Mouse (Mus musculus): Measurements from ENCODE around the gene Cactin. TPM values are rescaled to one million over a fixed set of nuclear protein-coding genes. Genes with fewer than 3 reads are reported as not detected.

The Cactin gene
- total RNA-seq (2021) = 10 to 100 TPM; 10.1 to 10.9 TPM
- long read RNA-seq, experiment 1, transcript Cactin-201 (9 exons, 2,715 nt) = major isoform, 11 of 13 reads
- long read RNA-seq, experiment 1, partial matches to known transcripts = 2 of 13 reads
- long read RNA-seq, experiment 1, other reads (novel, unspliced or antisense) = 0 of 13 reads
- long read RNA-seq, experiment 2, transcript Cactin-201 (9 exons, 2,715 nt) = major isoform, 14 of 20 reads
- long read RNA-seq, experiment 2, partial matches to known transcripts = 4 of 20 reads
- long read RNA-seq, experiment 2, other reads (novel, unspliced or antisense) = 2 of 20 reads

DNA sequence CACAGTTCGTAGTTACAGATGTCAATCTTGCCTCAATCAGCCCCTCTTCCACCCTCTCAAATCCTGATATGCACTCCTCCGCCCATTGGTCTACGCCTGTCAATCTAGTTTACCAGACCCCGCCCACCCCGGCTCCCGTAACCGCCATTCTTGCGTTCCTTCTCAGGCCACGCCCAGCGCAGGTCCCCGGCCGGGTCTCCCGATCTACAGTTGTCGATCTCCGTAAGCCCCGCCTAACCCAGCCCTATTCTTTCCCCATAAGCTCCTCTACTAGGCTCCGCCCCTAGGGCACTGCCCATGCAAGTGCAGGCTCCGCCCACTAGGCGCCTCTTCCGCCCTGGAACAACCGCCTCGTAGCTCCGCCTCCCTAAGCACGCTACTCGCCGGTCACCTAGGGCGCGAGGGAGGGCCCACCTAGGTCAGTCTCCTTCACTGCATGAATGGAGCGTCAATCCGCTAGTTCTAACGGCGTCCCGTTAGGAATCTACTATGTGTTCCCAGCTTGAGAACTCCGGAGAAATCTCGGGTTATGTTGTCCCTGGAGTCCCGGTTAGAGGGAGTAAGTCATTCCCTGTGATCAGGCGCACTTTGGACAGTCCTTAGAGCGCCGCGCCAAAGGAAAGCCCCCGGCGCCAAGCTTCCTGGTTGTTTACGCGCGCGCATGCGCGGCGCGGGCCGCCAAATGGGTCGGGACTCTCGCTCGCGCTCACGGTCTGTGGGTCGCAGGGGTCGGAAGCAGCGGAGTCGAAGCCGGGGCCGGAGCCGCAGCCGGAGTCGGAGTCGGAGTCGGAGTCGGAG, at the start of gene Cactin:
Gene Cactin (plus strand): TSS at position 554 of the 798 bp plus-strand sequence.
- DNase-seq (ENCODE audit: low spot score) = peak; percentile 100

DNA sequence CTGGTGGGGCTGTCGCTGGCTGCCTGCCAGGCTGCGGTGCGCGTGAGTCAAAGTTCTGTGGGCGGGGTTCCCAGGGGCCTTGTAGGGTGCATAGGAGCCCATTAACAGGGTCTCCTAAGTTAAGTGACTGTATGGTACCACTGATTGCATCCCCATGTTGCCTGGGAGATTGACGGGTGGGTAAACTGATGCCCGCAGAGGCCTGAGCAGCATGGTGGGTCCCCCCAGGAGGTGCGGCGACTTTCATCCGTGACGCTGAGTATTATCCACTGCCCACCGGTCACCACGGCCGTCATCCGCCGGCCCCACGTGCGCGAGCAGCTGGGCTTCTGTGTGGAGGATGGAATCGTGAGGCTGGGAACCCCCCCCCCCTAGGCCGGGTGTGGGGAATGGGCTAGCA, 48.5 kb upstream of the Cactin start:
- DNase-seq (ENCODE audit: low spot score) = no peak

DNA sequence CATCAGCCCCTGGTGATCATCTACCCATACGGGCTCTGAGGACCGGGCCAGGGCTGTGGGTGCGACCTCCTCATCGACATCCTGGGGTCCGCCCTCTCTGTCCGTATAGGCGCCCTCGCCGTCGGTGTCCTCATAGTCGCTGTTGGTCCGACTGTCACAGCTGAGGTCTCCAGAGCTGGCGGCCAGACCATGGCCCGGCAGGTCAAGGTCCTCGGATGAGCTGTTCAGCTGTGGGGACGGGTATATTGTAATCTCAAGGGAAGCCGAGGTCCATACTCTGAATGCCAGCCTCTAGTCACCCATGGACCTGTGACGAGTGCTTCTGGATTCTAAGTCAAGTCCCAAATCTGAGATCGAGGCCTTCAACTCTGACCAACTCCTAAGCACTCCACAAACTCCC, 47.1 kb upstream of the Cactin start:
- DNase-seq (ENCODE audit: low spot score) = no peak

DNA sequence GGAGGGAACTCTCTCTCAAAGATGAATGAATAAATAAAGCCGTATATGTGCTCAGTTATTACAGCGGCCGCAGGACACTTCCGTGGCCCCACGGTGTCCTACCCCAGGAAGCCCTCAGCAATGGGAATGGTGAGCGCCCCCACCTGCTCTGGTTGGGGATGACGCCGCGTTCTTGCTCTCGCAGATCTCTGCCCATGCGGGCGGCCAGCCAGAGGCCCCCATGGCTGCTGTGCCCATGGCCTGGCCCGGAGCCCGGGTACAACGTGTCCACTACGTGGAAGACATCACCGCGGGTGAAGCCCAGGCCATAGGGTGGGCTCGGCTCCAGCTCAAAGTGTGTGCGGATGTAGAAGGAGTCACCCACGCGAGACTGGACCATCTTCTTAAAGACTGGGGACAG, 43.2 kb upstream of the Cactin start:
- DNase-seq (ENCODE audit: low spot score) = no peak

DNA sequence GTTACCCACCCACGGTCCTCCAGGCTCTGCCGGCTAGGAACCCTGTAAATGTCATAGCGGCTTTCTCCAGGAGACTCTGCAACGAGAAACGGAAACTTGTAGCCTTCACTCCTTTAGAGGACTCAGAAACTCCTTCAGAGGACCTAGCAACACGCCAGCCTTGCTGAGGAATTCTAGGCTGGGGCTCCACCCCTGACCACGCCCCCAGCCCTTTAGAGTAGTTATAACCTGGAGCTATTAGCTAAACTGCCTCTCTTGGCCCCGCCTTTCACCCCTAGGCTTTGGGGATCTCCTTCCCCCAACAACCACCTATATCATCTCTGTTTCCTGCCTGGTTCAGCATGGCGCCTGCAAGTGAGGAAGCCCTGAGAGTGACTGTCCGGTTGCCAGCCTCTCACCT, 41.4 kb upstream of the Cactin start:
- no peak for DNase-seq (ENCODE audit: low spot score)

DNA sequence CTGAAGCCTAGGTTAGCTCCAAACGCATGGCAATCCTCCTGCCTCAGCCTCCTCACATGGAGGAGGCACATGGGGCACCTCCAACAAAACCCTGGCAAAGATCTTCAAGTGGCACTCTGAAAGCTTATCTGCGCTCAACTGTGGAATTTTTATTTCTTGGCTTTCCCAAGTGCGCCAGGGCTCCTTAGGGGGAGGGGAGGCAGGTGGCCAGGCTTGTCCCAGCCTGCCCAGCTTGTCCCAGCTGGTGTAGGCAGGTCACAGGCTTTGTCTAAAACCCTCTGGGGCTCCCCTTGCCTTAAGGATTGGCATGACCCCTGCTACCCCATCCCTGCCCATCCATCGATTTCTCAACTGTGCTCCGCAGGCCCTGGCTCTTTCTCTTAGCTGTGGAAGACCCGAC, 36.7 kb upstream of the Cactin start:
- DNase-seq (ENCODE audit: low spot score) = no peak

DNA sequence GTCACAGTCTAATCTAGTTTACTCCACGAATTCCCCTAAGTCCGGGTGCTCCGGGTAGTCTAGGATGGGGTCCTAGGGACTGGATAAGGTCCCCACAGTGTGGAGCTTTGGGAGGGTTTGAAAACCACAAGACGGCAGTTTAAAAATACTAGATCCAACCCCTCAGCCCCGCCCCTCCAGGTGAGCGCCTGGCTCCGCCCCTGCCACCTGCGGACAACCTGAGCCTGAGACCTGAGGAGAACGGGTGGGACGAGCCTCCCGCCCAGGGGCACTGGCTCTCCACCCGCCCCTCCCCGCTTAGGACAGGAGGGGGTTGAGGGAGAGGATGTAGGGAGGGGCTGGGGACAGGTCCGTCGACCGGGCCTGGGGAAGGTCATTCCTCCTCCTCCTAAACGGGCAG, 36.2 kb upstream of the Cactin start:
- DNase-seq (ENCODE audit: low spot score) = no peak

DNA sequence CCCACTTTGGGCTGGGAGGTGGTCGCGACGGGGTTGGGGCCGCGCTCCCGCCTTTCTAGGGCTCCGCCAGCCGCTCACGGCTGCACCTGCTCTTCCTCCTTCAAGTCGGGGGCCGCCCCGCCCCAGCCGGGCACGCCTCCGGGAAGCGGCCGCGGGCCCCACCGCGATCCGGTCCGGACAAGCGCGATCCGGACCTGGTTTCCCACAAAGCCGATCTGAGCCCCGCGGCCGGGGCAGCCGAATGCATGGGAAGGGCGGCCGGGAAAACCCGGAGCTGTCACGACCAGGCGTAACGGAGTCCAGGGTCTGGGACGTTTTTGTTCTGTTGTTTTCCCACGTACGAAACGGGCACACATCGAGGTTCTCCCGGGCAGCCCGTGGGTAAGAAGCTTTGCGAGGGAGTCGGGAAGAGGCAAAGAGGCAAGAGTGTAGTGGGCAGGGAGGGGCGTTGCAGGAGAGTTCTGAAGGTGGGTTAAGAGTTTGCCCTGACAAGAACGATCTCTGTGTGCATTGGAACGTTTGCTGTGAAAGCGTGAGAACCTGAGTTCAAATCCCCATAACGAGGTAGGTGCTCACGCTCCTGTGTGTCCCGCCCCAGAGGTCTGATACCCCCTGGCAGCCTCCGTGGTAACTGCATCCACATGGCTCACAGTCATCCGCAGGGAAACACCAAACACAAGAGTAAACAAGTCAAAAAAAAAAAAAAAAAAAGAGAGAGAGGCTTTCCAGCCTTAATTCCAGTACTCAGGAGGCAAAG, 35.0 kb upstream of the Cactin start:
- DNase-seq (ENCODE audit: low spot score) = peak; percentile 87

DNA sequence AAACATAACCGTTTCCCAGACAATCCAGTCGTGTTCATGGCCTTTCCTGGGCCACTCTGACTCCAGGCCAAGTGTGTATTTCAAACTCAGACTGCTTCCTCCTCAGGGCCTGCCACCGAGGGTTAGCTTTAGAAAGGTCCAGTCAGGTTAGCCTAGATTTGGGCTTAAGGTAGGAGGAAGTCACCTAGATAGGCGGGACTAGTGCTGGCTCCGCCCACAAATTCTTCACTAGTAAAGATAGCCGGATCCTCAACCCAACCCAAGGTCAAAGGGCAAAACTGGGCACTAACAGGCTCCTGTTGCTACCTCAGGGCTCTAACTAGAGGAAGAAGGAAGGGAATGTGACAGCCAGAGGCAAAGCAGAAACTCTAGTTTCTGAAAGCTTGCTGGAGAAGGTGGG, 34.3 kb upstream of the Cactin start:
- DNase-seq (ENCODE audit: low spot score) = no peak

DNA sequence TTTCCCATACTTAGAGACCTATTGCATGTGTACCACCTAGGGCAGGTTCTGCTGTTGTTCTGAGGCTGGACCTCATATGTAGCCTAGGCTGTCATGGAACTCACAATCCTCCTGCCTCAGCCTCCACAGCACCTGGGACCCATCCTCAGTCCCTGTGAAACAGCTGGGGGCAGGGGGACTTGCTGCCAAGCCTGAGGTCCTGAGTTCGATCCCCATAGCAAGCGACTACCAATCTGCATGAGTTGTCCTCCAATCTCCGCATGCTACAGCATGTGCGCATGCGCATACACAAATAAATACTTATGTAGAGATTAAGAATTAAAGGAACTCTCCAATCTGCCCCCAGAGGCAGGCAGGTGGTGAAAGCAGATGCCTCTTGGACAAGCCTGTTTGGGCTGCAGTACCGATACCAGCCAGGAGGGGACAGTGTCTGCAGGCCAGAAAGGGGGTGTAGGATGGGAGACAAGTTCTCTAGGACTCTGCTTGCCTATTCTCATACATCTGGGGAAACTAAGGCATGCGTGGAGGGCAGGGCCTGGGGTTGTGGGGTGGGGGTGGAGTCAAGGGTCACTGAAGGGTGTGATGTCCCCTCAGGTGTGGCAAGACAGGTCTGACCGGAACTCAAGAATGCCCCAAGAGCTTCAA, 33.3 kb upstream of the Cactin start:
- peak; percentile 41 for DNase-seq (ENCODE audit: low spot score)

DNA sequence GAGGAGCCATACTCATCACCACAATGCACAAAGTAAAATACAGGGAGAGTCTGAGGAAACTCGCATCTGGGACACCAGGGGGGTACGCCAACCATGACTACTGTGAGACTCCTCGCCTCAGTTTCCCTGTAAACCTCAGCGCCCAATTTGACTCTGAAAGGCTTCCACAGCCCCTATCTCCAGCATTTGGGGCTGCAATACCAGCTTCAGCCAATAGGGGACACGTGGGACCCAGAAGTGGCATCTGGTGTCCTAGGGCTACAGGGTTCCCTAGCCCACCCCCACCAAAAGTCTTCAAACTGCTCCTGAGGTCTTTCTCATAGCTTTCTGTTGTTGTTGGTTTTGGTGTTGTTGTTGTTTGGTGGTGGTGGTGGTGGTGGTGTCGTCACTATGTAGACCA, 32.3 kb upstream of the Cactin start:
- no peak for DNase-seq (ENCODE audit: low spot score)

DNA sequence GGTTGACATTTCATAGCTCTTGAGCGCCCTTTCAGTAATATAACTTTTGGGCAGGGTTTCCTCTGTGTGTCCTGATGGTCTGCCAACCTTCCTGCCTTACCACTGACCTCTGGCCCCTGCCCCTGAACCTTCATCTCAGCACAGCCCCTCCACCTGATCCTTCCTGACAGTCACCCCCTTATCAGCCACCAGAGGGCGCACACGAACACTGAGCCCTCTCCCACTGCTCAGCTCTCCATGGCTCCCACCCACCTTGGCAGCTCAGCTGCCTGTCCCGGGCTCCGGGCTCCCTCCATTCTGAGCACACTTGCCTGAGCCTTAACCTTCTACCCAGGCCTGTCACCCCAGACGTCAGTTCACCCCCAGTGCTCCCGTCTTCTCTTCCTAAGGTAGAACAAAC, 31.6 kb upstream of the Cactin start:
- DNase-seq (ENCODE audit: low spot score) = peak; percentile 69

DNA sequence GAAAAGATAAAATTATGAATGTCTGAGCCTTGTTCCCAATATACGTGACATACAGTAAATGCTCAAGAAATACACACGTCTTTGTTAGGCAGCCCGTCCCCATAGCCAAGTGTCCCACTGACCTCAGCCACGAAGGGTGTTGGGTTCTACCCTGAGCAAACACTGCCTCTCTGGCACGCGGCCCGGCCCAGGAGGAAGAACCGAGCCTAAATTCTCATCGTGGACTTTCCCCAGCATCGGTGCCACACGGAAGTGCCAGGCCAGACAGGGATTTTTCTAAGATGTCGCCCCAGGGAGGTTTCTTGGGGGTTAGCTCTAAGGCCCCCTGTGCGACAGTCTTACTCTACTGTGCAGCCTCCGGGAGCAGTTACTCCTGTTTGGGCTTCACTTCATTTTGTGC, 31.1 kb upstream of the Cactin start:
- DNase-seq (ENCODE audit: low spot score) = no peak

DNA sequence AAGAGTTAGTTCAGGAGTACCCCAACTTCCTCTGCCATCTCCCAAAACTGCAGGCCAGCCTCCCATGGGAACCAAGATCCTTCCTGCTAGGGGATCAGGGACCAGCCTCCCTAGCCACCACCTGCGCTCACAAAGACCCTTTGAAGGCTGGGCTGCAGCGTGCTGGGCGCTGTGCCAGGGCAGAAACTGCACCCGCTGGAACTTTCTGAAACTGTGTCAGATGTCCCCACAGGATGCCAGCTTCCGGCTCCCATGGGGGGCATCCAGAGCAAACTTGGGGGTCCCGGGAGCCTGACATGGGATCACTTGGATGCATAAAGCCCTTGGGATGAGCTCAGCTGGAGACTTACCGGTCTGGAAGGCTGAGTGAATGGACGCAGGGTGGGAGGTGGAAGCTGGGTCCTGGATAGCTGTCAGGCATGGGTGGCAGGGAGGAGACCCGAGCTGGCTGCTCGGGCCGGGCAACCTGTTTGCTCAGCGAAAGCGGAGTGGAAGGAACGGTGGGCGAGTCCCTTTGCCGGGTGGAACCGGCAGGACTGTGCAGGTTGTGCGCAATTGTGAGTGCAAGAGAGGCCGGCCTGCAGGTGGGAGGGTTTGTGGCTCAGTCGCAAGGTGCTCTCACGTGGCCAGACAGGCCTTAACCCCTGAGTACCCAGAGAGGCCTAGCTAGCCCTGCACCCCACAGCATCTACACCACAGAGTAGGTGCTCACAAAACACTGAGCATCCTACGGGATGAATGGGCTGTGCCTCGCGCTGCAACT, 30.0 kb upstream of the Cactin start:
- no peak for DNase-seq (ENCODE audit: low spot score)

DNA sequence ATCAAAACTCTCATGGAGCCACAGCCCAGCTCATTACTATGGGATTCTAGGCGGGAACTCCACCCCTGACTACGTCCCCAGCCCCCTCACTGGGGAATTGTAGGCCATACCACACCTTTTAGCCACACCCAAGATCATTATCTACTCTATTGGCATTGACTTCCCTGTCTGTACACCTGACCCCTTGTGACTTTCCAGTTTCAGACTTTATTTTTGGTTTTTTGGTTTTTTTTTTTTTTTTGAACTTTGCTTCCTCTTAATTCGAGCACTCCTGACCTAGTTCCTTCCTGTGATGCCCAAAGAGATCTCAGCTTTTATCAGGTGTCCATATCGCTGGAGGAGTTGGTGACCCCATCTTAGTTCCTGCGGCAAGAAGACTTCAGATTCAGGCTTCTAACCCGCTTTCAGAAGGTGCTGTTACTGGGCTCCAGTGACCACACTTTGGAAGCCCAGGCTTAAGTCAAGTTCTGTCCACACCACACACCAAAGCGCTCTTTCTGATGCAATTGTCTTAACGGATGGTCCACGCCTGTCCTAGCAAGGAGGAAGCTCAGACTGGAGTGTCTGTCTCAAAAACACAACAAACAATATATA, 29.3 kb upstream of the Cactin start, which contains the start of gene Tjp3:
Gene Tjp3 (minus strand): TSS at position 71 of the 594 bp plus-strand sequence.
- no peak for DNase-seq (ENCODE audit: low spot score)

DNA sequence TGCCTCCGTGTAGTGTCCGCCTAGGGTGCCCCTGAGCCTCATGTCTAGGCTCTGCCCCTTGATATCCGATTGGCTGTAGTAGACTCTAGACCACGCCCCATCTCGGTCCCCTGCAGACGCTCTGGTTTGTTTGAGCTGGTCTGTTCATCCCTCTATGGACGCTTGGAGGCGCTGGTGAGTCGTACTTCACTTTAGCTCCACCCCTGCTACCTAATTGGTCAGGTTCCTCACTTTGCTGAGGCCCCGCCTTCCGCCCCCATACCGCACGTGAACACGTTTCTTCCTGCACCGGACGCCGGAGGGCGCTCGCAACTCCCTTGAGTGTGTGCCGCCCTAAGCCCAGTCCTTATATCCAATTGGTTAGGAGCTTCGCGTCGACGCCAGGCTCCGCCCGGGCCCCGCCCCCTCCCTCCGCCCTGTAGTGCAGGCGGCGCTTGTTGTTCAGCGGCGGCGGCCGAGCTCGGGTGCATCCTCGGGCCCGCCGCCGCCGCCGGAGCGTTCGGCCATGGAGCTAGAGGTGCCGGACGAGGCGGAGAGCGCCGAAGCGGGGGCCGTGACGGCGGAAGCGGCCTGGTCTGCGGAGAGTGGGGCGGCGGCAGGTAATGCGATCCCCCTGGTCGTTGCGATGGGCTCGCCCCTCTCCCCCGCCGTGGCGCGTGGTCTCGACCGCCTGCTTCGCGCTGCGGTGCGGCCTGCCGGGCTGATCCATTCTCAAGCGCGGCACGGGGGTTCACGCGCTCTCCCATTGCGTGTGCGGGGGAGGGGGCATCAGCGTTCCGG, 28.2 kb upstream of the Cactin start, which contains the start of gene Pip5k1c:
Gene Pip5k1c (plus strand): TSS at position 410 of the 780 bp plus-strand sequence.
- DNase-seq (ENCODE audit: low spot score) = peak; percentile 99

DNA sequence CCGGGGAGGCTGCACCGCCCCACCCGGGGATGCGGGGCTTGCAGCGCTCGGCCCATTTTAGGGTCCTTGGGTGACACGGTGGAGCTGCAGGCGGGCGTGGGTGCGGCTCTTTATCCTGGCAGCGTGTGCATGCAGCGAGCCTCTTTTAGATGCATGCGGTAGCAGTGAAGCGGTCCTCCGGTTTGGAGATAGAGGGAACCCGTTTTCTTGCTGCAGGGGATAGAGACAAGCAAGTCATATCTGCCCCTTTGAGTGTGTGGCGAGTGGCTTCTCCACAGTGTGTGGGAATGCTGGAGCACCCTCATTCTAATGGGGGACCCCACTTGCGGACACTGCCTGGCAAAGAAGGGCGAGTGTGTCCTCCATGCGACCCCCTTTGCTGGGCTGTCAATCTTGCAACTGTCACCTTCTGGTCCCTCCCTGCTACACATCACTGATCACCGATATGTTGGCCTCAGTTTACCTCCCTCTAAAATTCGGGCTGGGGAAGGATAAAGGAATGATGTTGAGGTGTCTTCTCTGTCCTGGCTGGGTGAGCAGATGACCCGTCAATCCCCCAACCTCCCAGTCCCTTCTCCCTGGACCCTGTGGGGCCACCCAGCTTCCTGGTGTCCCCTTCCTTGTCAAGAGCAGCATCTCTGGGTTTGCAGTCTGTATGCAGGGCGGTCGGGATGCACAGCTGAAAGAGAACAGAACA, 27.4 kb upstream of the Cactin start:
- DNase-seq (ENCODE audit: low spot score) = no peak

DNA sequence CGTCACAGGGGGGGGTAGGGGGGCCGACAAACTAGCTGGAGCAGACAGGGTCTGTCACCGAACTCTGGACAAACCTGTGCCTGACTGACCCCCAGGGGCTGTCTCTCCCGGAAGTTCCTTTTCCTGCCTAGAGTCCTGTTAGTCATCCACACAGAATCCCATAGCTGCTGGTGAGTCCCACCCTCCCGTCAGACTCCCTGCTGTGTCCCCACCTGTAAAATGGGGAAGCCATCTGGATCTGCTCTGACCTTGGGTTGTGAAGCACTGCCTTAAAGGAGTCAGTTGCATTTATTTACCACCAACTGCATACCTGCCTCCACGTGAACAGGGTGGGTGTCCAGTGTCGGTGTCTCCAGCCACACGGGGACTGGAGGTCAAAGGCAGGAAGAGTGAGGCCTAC, 26.5 kb upstream of the Cactin start:
- no peak for DNase-seq (ENCODE audit: low spot score)

DNA sequence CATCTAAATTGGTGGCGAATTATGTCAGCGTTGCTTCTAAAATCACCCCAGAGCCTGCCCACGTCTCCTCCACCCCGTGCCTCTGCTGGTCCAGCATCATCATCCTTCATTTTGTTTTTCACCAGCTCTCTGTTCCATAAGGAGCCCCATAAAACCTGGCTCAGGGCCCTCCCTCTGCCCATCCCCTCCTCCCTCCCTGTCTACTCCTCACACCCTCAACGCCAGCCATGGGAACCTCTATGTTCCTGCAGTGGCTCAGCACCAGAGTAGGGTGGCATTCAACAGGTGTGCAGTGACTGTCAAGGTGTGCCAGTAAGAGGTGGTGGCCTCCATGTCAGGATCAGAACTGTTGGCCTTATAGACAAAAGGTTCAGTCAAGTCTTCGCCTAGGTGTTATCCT, 25.7 kb upstream of the Cactin start:
- DNase-seq (ENCODE audit: low spot score) = no peak

Data from gastrocnemius, adult 18-20 months (tissue).